Mouse (Mus musculus): ENCODE measurements around the gene Wdr20.
"Not testable (repeated sequence)": the region's sequence is repeated elsewhere in the genome, so short reads cannot be mapped to it uniquely, and the experiment has no call there.

GRCm38 (mm10) chr12:110688921-110689320 lies 48.8 kb upstream of the Wdr20 start:
- TF ChIP-seq CTCF, POLR2A (IDR thresholded peaks at IDR 0.05; ENCODE audit: extremely low read depth, insufficient read depth, low read length): not testable (repeated sequence)

Data from cortical plate, adult 2 months (tissue).